Mouse (Mus musculus): ENCODE results near the gene Gm21970.

Gene Gm21970

GRCm38 (mm10) chr16:91463400-91463799, 71.9 kb downstream of the Gm21970 start:
- in situ Hi-C loops (cut with MseI, MboI) = no loop called here

- in situ Hi-C loops (cut with MseI, MboI) = no loop called here
Measured at GRCm38 (mm10) chr16:91463836-91464400, 72.4 kb downstream of the Gm21970 start.

- in situ Hi-C loops (cut with MseI, MboI) = no loop called here
Measured at GRCm38 (mm10) chr16:91464594-91465504, 73.3 kb downstream of the Gm21970 start.

- in situ Hi-C loops (cut with MseI, MboI) = no loop called here
Measured at GRCm38 (mm10) chr16:91465505-91466240, 74.2 kb downstream of the Gm21970 start.

- in situ Hi-C loops (cut with MseI, MboI) = no loop called here
Measured at GRCm38 (mm10) chr16:91466566-91466965, 75.0 kb downstream of the Gm21970 start.
